Mouse (Mus musculus) forebrain, embryonic 10.5 days (tissue): ENCODE measurements around the gene Sulf2. TPM values are rescaled to one million over a fixed set of nuclear protein-coding genes. Genes with fewer than 3 reads are reported as not detected.

Experiments used
- DNase-seq: peaks from one replicate; pipeline ENCODE4 v3.0.0-alpha.2; 2017; ENCODE audit warnings: low spot score; ENCODE audit errors: extremely low spot score
- H3K27ac ChIP-seq: fragments of 300-500 bp; sonication (generic); 2 replicates; pipeline ENCODE4 v1.5.1; 2016; ENCODE audit warnings: mild to moderate bottlenecking
- H3K27me3 ChIP-seq: fragments of 300-500 bp; sonication (generic); 2 replicates; pipeline ENCODE4 v1.6.1; 2016; ENCODE audit warnings: mild to moderate bottlenecking; ENCODE audit not compliant: poor library complexity, severe bottlenecking
- H3K36me3 ChIP-seq: fragments of 300-500 bp; sonication (generic); replicated peaks from 2 replicates; pipeline ENCODE4 v1.6.1; 2016; ENCODE audit warnings: mild to moderate bottlenecking, moderate library complexity
- H3K4me1 ChIP-seq: fragments of 300-500 bp; sonication (generic); 2 replicates; pipeline ENCODE4 v1.6.1; 2016
- H3K4me3 ChIP-seq: fragments of 300-500 bp; sonication (generic); 2 replicates; pipeline ENCODE4 v1.5.1; 2016; ENCODE audit warnings: mild to moderate bottlenecking, moderate library complexity
- H3K9me3 ChIP-seq: fragments of 300-500 bp; sonication (generic); 2 replicates; pipeline ENCODE4 v1.6.1; 2016; ENCODE audit warnings: mild to moderate bottlenecking, moderate library complexity
- WGBS: fragments of 180-500 bp; shearing (Covaris S2); methylation state at CpG from one replicate; pipeline ENCODE4 v1.1.7; 2016; 5-methylcytosine and 5-hydroxymethylcytosine counted together
- polyA plus RNA-seq: library from polyadenylated mRNA; unstranded; fragments of >200 nt; fragmentation: Nextera tagmentation; extraction: Ambion mirVana; gene quantifications from 2 replicates; pipeline ENCODE4 v1.2.1, GENCODE M21; 2016

Sulf2 gene
- polyA plus RNA-seq, 1 experiment from 2014 or later, result 71.1 TPM

GRCm38 (mm10) chr2:166119992-166120391 lies 35.5 kb downstream of the Sulf2 start:
- WGBS, result 89% methylated on average over 2 of the region's 2 CpGs
- Histone ChIP-seq H3K27me3 (no peaks in the 10 kb centered on the region), H3K27ac (no peak overlapping the region), H3K4me3 (no peak overlapping the region), H3K4me1 (no peaks in the 10 kb centered on the region), H3K9me3 (no peaks in the 10 kb centered on the region), H3K36me3 (peaks cover 95% of the 10 kb centered on the region)
- no peak for DNase-seq

GRCm38 (mm10) chr2:166116704-166117103 lies 38.8 kb downstream of the Sulf2 start:
- H3K27ac ChIP-seq, result no peak overlapping the region
- H3K9me3 ChIP-seq, result no peaks in the 10 kb centered on the region
- WGBS, result 95% methylated on average over 16 of the region's 16 CpGs
- peaks cover 95% of the 10 kb centered on the region for H3K36me3 ChIP-seq
- DNase-seq, result no peak
- no peaks in the 10 kb centered on the region for H3K27me3 ChIP-seq
- H3K4me1 ChIP-seq, result peaks cover 13% of the 10 kb centered on the region
- no peak overlapping the region for H3K4me3 ChIP-seq

GRCm38 (mm10) chr2:166116278-166116608 lies 39.2 kb downstream of the Sulf2 start:
- Histone ChIP-seq H3K27me3 (no peaks in the 10 kb centered on the region), H3K4me1 (peaks cover 18% of the 10 kb centered on the region), H3K9me3 (no peaks in the 10 kb centered on the region), H3K4me3 (no peak overlapping the region), H3K27ac (no peak overlapping the region), H3K36me3 (peaks cover 94% of the 10 kb centered on the region)
- 95% methylated on average over 7 of the region's 7 CpGs for WGBS
- DNase-seq, result no peak

GRCm38 (mm10) chr2:166115571-166116277 lies 39.7 kb downstream of the Sulf2 start:
- Histone ChIP-seq H3K36me3 (peaks cover 95% of the 10 kb centered on the region), H3K27me3 (no peaks in the 10 kb centered on the region), H3K4me1 (peaks cover 22% of the 10 kb centered on the region), H3K9me3 (no peaks in the 10 kb centered on the region), H3K4me3 (no peak overlapping the region), H3K27ac (no peak overlapping the region)
- DNase-seq, result no peak
- WGBS, result 94% methylated on average over 15 of the region's 15 CpGs

- H3K4me1 ChIP-seq, result peaks cover 30% of the 10 kb centered on the region
- no peaks in the 10 kb centered on the region for H3K27me3 ChIP-seq
- H3K36me3 ChIP-seq, result peaks cover 82% of the 10 kb centered on the region
- H3K4me3 ChIP-seq, result no peak overlapping the region
- WGBS, result 93% methylated on average over 11 of the region's 11 CpGs
- DNase-seq, result no peak
- H3K9me3 ChIP-seq, result no peaks in the 10 kb centered on the region
- H3K27ac ChIP-seq, result 0 out of 2 replicates have a peak overlapping the region, but pooled peaks have one; percentile 6
Observed at GRCm38 (mm10) chr2:166112986-166113385, 42.5 kb downstream of the Sulf2 start.

GRCm38 (mm10) chr2:166111831-166112250 lies 43.6 kb downstream of the Sulf2 start:
- no peak for DNase-seq
- H3K9me3 ChIP-seq, result no peaks in the 10 kb centered on the region
- 48% methylated on average over 10 of the region's 10 CpGs for WGBS

GRCm38 (mm10) chr2:166111238-166111637 lies 44.2 kb downstream of the Sulf2 start:
- Histone ChIP-seq H3K4me1 (peaks cover 35% of the 10 kb centered on the region), H3K27me3 (no peaks in the 10 kb centered on the region), H3K36me3 (peaks cover 78% of the 10 kb centered on the region), H3K27ac (no peak overlapping the region), H3K9me3 (no peaks in the 10 kb centered on the region), H3K4me3 (no peak overlapping the region)
- no peak for DNase-seq
- WGBS, result 95% methylated on average over 2 of the region's 2 CpGs

More at GRCm38 (mm10) chr2:166111831-166112250, 43.6 kb downstream of the Sulf2 start:
- peak overlapping the region; percentile 62; the same call in 1 of the 2 replicates for H3K27ac ChIP-seq
- peaks cover 79% of the 10 kb centered on the region for H3K36me3 ChIP-seq
- no peaks in the 10 kb centered on the region for H3K27me3 ChIP-seq
- peaks cover 30% of the 10 kb centered on the region for H3K4me1 ChIP-seq
- H3K4me3 ChIP-seq, result no peak overlapping the region

- no peak overlapping the region for H3K4me3 ChIP-seq
- H3K36me3 ChIP-seq, result peaks cover 76% of the 10 kb centered on the region
- WGBS, result 91% methylated on average over 8 of the region's 8 CpGs
- H3K27ac ChIP-seq, result no peak overlapping the region
- DNase-seq, result no peak
- H3K27me3 ChIP-seq, result no peaks in the 10 kb centered on the region
- peaks cover 35% of the 10 kb centered on the region for H3K4me1 ChIP-seq
- H3K9me3 ChIP-seq, result no peaks in the 10 kb centered on the region
Observed at GRCm38 (mm10) chr2:166110764-166111163, 44.7 kb downstream of the Sulf2 start.

- H3K36me3 ChIP-seq, result peaks cover 70% of the 10 kb centered on the region
- no peak overlapping the region for H3K4me3 ChIP-seq
- H3K27me3 ChIP-seq, result no peaks in the 10 kb centered on the region
- H3K9me3 ChIP-seq, result no peaks in the 10 kb centered on the region
- peak overlapping the region; percentile 6; the same call in 1 of the 2 replicates for H3K27ac ChIP-seq
- peak; percentile 86 for DNase-seq
- 23% methylated on average over 4 of the region's 4 CpGs for WGBS
- H3K4me1 ChIP-seq, result peaks cover 38% of the 10 kb centered on the region
Observed at GRCm38 (mm10) chr2:166108326-166108725, 47.1 kb downstream of the Sulf2 start.

- DNase-seq, result no peak
- no peak overlapping the region for H3K27ac ChIP-seq
- peaks cover 70% of the 10 kb centered on the region for H3K36me3 ChIP-seq
- H3K4me1 ChIP-seq, result peaks cover 37% of the 10 kb centered on the region
- H3K9me3 ChIP-seq, result no peaks in the 10 kb centered on the region
- 88% methylated on average over 5 of the region's 5 CpGs for WGBS
- no peaks in the 10 kb centered on the region for H3K27me3 ChIP-seq
- no peak overlapping the region for H3K4me3 ChIP-seq
Observed at GRCm38 (mm10) chr2:166107911-166108310, 47.6 kb downstream of the Sulf2 start.

GRCm38 (mm10) chr2:166106631-166107030 lies 48.8 kb downstream of the Sulf2 start:
- H3K27me3 ChIP-seq, result no peaks in the 10 kb centered on the region
- H3K9me3 ChIP-seq, result no peaks in the 10 kb centered on the region
- H3K4me1 ChIP-seq, result peaks cover 24% of the 10 kb centered on the region
- H3K27ac ChIP-seq, result no peak overlapping the region
- WGBS, result 56% methylated on average over 2 of the region's 2 CpGs
- no peak for DNase-seq
- H3K4me3 ChIP-seq, result no peak overlapping the region
- H3K36me3 ChIP-seq, result peaks cover 58% of the 10 kb centered on the region

GRCm38 (mm10) chr2:166105911-166106310 lies 49.6 kb downstream of the Sulf2 start:
- Histone ChIP-seq H3K36me3 (peaks cover 55% of the 10 kb centered on the region), H3K27me3 (no peaks in the 10 kb centered on the region), H3K4me3 (no peak overlapping the region), H3K4me1 (peaks cover 18% of the 10 kb centered on the region), H3K9me3 (no peaks in the 10 kb centered on the region), H3K27ac (0 out of 2 replicates have a peak overlapping the region, but pooled peaks have one; percentile 3)
- no peak for DNase-seq
- WGBS, result 93% methylated on average over 9 of the region's 9 CpGs

- Histone ChIP-seq H3K27me3 (no peaks in the 10 kb centered on the region), H3K9me3 (no peaks in the 10 kb centered on the region), H3K36me3 (peaks cover 65% of the 10 kb centered on the region), H3K27ac (no peak overlapping the region), H3K4me1 (0 out of 2 replicates have a peak, but pooled peaks cover 8% of the 10 kb centered on the region), H3K4me3 (no peak overlapping the region)
- no peak for DNase-seq
- 92% methylated on average over 7 of the region's 7 CpGs for WGBS
Observed at GRCm38 (mm10) chr2:166102893-166103292, 52.6 kb downstream of the Sulf2 start.
